ENCODE assay signal across 9 mouse cellular contexts in genomic region chr9:44096536-44096935, GRCm38 (mm10). TPM values are rescaled to one million over a fixed set of nuclear protein-coding genes. Genes with fewer than 3 reads are reported as not detected.
A peak's percentile ranks its signal among the peaks of the same experiment; 100 is the strongest.
DNase-seq lines count a peak whose midpoint lies in the region; ATAC-seq and TF ChIP-seq lines count a peak whose summit lies in the region.
"Had no signal": no experiment of that assay in that cellular context is flagged by ENCODE, and none has a peak within 500 bp of the region (broad histone marks: within the 10 kb centered on the region; RNA-seq: fewer than 3 reads in every experiment).

No protein-coding gene starts in this region.

- H3K9me3 ChIP-seq in forebrain, embryonic 12.5 days = no peaks in the 10 kb centered on the region
- no peaks in the 10 kb centered on the region for H3K9me3 ChIP-seq in hindbrain, embryonic 13.5 days
- H3K9me3 ChIP-seq in neural tube, embryonic 15.5 days (replicated peaks) = no peaks in the 10 kb centered on the region
- H3K9me3 ChIP-seq in intestine, embryonic 16.5 days (ENCODE audit: control insufficient read depth, low read length) = no peaks in the 10 kb centered on the region

- intact Hi-C loops in left cerebral cortex, adult 2 months (cut with DNase I) = loop anchor here (5.0 kb wide), 1 partner anchor 114 kb away; no protein-coding TSS in a partner anchor
- intact Hi-C loops in left cerebral cortex, postnatal 4 days (cut with DNase I) = no loop called here

- 16% methylated on average over 9 of the region's 9 CpGs for WGBS in forebrain, embryonic 12.5 days
- 17% methylated on average over 9 of the region's 9 CpGs for WGBS in hindbrain, embryonic 13.5 days
- 20% methylated on average over 9 of the region's 9 CpGs for WGBS in neural tube, embryonic 15.5 days
- 36% methylated on average over 9 of the region's 9 CpGs for WGBS in intestine, embryonic 16.5 days

- ATAC-seq in forebrain, embryonic 12.5 days (ENCODE audit: low FRiP score) = peak; percentile 47; the same call in 1 of the 2 replicates
- ATAC-seq in hindbrain, embryonic 13.5 days (ENCODE audit: low FRiP score) = 0 out of 2 replicates have a peak, but pooled peaks have one; percentile 22
- peak; percentile 51 for ATAC-seq in neural tube, embryonic 15.5 days (ENCODE audit: low FRiP score)
- no peak for ATAC-seq in intestine, embryonic 16.5 days

- H3K36me3 ChIP-seq in forebrain, embryonic 12.5 days (replicated peaks) = peaks cover 10% of the 10 kb centered on the region
- H3K36me3 ChIP-seq in hindbrain, embryonic 13.5 days = no peaks in the 10 kb centered on the region
- peaks cover 4% of the 10 kb centered on the region; the same call in 1 of the 2 replicates for H3K36me3 ChIP-seq in neural tube, embryonic 15.5 days
- H3K36me3 ChIP-seq in intestine, embryonic 16.5 days (ENCODE audit: control insufficient read depth, insufficient read depth, low read length) = no peaks in the 10 kb centered on the region; the same call in none of the 2 replicates

- DNase-seq in left cerebral cortex, adult 2 months (ENCODE audit: extremely low spot score in 1 of 2, low spot score in 2 of 2) = peak in 1 of 2 experiments; percentile 55
- no peak for DNase-seq in left cerebral cortex, postnatal 4 days
- no peak for DNase-seq in spleen, postnatal 4 days (ENCODE audit: low spot score in 2 of 2)

- H3K4me2 ChIP-seq in forebrain, embryonic 12.5 days = no peak overlapping the region
- H3K4me2 ChIP-seq in hindbrain, embryonic 13.5 days = no peak overlapping the region
- H3K4me2 ChIP-seq in neural tube, embryonic 15.5 days = no peak overlapping the region
- no peak overlapping the region for H3K4me2 ChIP-seq in intestine, embryonic 16.5 days (ENCODE audit: low read depth, low read length)

- H3K27me3 ChIP-seq in forebrain, embryonic 12.5 days = no peaks in the 10 kb centered on the region
- no peaks in the 10 kb centered on the region for H3K27me3 ChIP-seq in hindbrain, embryonic 13.5 days
- no peaks in the 10 kb centered on the region for H3K27me3 ChIP-seq in neural tube, embryonic 15.5 days (replicated peaks)
- H3K27me3 ChIP-seq in intestine, embryonic 16.5 days (replicated peaks; ENCODE audit: control insufficient read depth, insufficient read depth, low read length) = no peaks in the 10 kb centered on the region

- no peak overlapping the region for H3K4me3 ChIP-seq in left cerebral cortex, adult 2 months
- H3K4me3 ChIP-seq in forebrain, embryonic 12.5 days (replicated peaks) = no peak overlapping the region
- no peak overlapping the region for H3K4me3 ChIP-seq in hindbrain, embryonic 13.5 days
- H3K4me3 ChIP-seq in neural tube, embryonic 15.5 days (replicated peaks) = no peak overlapping the region
- H3K4me3 ChIP-seq in intestine, embryonic 16.5 days (ENCODE audit: low read length) = no peak overlapping the region

- no peak overlapping the region for H3K9ac ChIP-seq in forebrain, embryonic 12.5 days
- 0 out of 2 replicates have a peak overlapping the region, but pooled peaks have one; percentile 0 for H3K9ac ChIP-seq in hindbrain, embryonic 13.5 days
- no peak overlapping the region for H3K9ac ChIP-seq in neural tube, embryonic 15.5 days (replicated peaks)
- no peak overlapping the region for H3K9ac ChIP-seq in intestine, embryonic 16.5 days (ENCODE audit: low read depth, low read length)

- H3K4me1 ChIP-seq in forebrain, embryonic 12.5 days = peaks cover 19% of the 10 kb centered on the region
- peaks cover 17% of the 10 kb centered on the region for H3K4me1 ChIP-seq in hindbrain, embryonic 13.5 days (replicated peaks)
- H3K4me1 ChIP-seq in neural tube, embryonic 15.5 days = peaks cover 12% of the 10 kb centered on the region
- H3K4me1 ChIP-seq in intestine, embryonic 16.5 days (ENCODE audit: control insufficient read depth, insufficient read depth, low read length) = no peaks in the 10 kb centered on the region

- TF ChIP-seq CTCF in left cerebral cortex, adult 2 months (IDR thresholded peaks at IDR 0.05) = no peak

- H3K27ac ChIP-seq in left cerebral cortex, adult 2 months = peak overlapping the region; percentile 84
- peak overlapping the region; percentile 38; the same call in 1 of the 2 replicates for H3K27ac ChIP-seq in forebrain, embryonic 12.5 days
- H3K27ac ChIP-seq in hindbrain, embryonic 13.5 days = peak overlapping the region; percentile 40
- peak overlapping the region; percentile 60 for H3K27ac ChIP-seq in neural tube, embryonic 15.5 days (replicated peaks)
- no peak overlapping the region for H3K27ac ChIP-seq in intestine, embryonic 16.5 days (ENCODE audit: low read length)

RNA-seq across cellular contexts. Expression of gene Mfrp, which starts 5.0 kb away (rescaled TPM):
- 1 to 10 TPM in 1 of 2 experiments, under 1 TPM in 1; 0.82 to 1.6 TPM for total RNA-seq in left cerebral cortex, adult 2 months (2021)
- not detected for total RNA-seq in left cerebral cortex, postnatal 4 days (2021)
- 0.27 and 0.33 TPM in 2 replicates for polyA plus RNA-seq in forebrain, embryonic 12.5 days (2016; fragmentation: Nextera tagmentation; extraction: Ambion mirVana)
- polyA plus RNA-seq in hindbrain, embryonic 13.5 days (2015; fragmentation: Nextera tagmentation; extraction: Ambion mirVana) = 0.22 TPM in 1 of 2 replicates, not detected in the other
- polyA plus RNA-seq in neural tube, embryonic 15.5 days (2015; fragmentation: Nextera tagmentation; extraction: Ambion mirVana) = 0.08 and 0.28 TPM in 2 replicates
- 0.18 and 0.24 TPM in 2 replicates for polyA plus RNA-seq in intestine, embryonic 16.5 days (2015; fragmentation: Nextera tagmentation; extraction: Ambion mirVana)
- total RNA-seq: heart, adult 18-20 months had no signal
- polyA plus RNA-seq: liver, embryonic 16.5 days had no signal

RNA-seq across cellular contexts. Expression of gene C1qtnf5, which starts 10.5 kb away (rescaled TPM):
- 10 to 100 TPM; 14.2 to 15.3 TPM for total RNA-seq in left cerebral cortex, adult 2 months (2021)
- total RNA-seq in left cerebral cortex, postnatal 4 days (2021) = 10 to 100 TPM in 1 of 2 experiments, 1 to 10 TPM in 1; 5.3 to 10.6 TPM
- 0.58 and 0.73 TPM in 2 replicates for polyA plus RNA-seq in forebrain, embryonic 12.5 days (2016; fragmentation: Nextera tagmentation; extraction: Ambion mirVana)
- polyA plus RNA-seq in hindbrain, embryonic 13.5 days (2015; fragmentation: Nextera tagmentation; extraction: Ambion mirVana) = 3.2 and 5.3 TPM in 2 replicates
- 5.8 and 9.3 TPM in 2 replicates for polyA plus RNA-seq in neural tube, embryonic 15.5 days (2015; fragmentation: Nextera tagmentation; extraction: Ambion mirVana)
- polyA plus RNA-seq in intestine, embryonic 16.5 days (2015; fragmentation: Nextera tagmentation; extraction: Ambion mirVana) = 2.7 and 3.0 TPM in 2 replicates

RNA-seq across cellular contexts. Expression of gene Gm49380, which starts 16.8 kb away (rescaled TPM):
- under 1 TPM in 1 of 2 experiments, not detected in 1; 0.56 TPM for total RNA-seq in left cerebral cortex, adult 2 months (2021)
- total RNA-seq in left cerebral cortex, postnatal 4 days (2021) = under 1 TPM in 1 of 2 experiments, not detected in 1; 0.44 TPM
- polyA plus RNA-seq in forebrain, embryonic 12.5 days (2016; fragmentation: Nextera tagmentation; extraction: Ambion mirVana) = 0.14 and 0.36 TPM in 2 replicates
- 0.12 and 0.49 TPM in 2 replicates for polyA plus RNA-seq in hindbrain, embryonic 13.5 days (2015; fragmentation: Nextera tagmentation; extraction: Ambion mirVana)
- 0.15 and 0.58 TPM in 2 replicates for polyA plus RNA-seq in neural tube, embryonic 15.5 days (2015; fragmentation: Nextera tagmentation; extraction: Ambion mirVana)
- polyA plus RNA-seq in intestine, embryonic 16.5 days (2015; fragmentation: Nextera tagmentation; extraction: Ambion mirVana) = 0.05 and 0.12 TPM in 2 replicates
- polyA plus RNA-seq: liver, embryonic 16.5 days had no signal

RNA-seq across cellular contexts. Expression of gene Rnf26, which starts 16.8 kb away (rescaled TPM):
- 10 to 100 TPM; 32.7 to 33.1 TPM for total RNA-seq in left cerebral cortex, adult 2 months (2021)
- total RNA-seq in left cerebral cortex, postnatal 4 days (2021) = 10 to 100 TPM; 31.1 to 33.1 TPM
- 69.6 and 69.9 TPM in 2 replicates for polyA plus RNA-seq in forebrain, embryonic 12.5 days (2016; fragmentation: Nextera tagmentation; extraction: Ambion mirVana)
- polyA plus RNA-seq in hindbrain, embryonic 13.5 days (2015; fragmentation: Nextera tagmentation; extraction: Ambion mirVana) = 27.9 and 29.2 TPM in 2 replicates
- 33.7 and 42.5 TPM in 2 replicates for polyA plus RNA-seq in neural tube, embryonic 15.5 days (2015; fragmentation: Nextera tagmentation; extraction: Ambion mirVana)
- 45.4 and 48.1 TPM in 2 replicates for polyA plus RNA-seq in intestine, embryonic 16.5 days (2015; fragmentation: Nextera tagmentation; extraction: Ambion mirVana)

RNA-seq across cellular contexts. Expression of gene Usp2, which starts 29.7 kb away (rescaled TPM):
- total RNA-seq in left cerebral cortex, adult 2 months (2021) = 100 to 1,000 TPM in 1 of 2 experiments, 10 to 100 TPM in 1; 99.3 to 120 TPM
- total RNA-seq in left cerebral cortex, postnatal 4 days (2021) = 10 to 100 TPM; 30.2 to 31.9 TPM
- 10.2 and 14.6 TPM in 2 replicates for polyA plus RNA-seq in forebrain, embryonic 12.5 days (2016; fragmentation: Nextera tagmentation; extraction: Ambion mirVana)
- polyA plus RNA-seq in hindbrain, embryonic 13.5 days (2015; fragmentation: Nextera tagmentation; extraction: Ambion mirVana) = 8.1 and 12.2 TPM in 2 replicates
- 13.1 and 13.3 TPM in 2 replicates for polyA plus RNA-seq in neural tube, embryonic 15.5 days (2015; fragmentation: Nextera tagmentation; extraction: Ambion mirVana)
- 13.2 and 15.6 TPM in 2 replicates for polyA plus RNA-seq in intestine, embryonic 16.5 days (2015; fragmentation: Nextera tagmentation; extraction: Ambion mirVana)
